Mouse (Mus musculus) limb, embryonic 10.5 days (tissue): Measurements from ENCODE around the gene Hspb7. TPM values are rescaled to one million over a fixed set of nuclear protein-coding genes. Genes with fewer than 3 reads are reported as not detected.

Experiments
- DNase-seq: peaks from one replicate; pipeline ENCODE4 v3.0.0-alpha.2; 2017; ENCODE audit warnings: low spot score
- H3K27ac ChIP-seq: fragments of 300-500 bp; sonication (generic); 2 replicates; pipeline ENCODE4 v1.5.1; 2016; ENCODE audit warnings: mild to moderate bottlenecking
- H3K27me3 ChIP-seq: fragments of 300-500 bp; sonication (generic); 2 replicates; pipeline ENCODE4 v1.6.1; 2016; ENCODE audit warnings: low read depth, mild to moderate bottlenecking; ENCODE audit not compliant: poor library complexity, severe bottlenecking
- H3K36me3 ChIP-seq: fragments of 300-500 bp; sonication (generic); 2 replicates; pipeline ENCODE4 v1.6.1; 2016; ENCODE audit warnings: mild to moderate bottlenecking, moderate library complexity
- H3K4me1 ChIP-seq: fragments of 300-500 bp; sonication (generic); 2 replicates; pipeline ENCODE4 v1.6.1; 2016
- H3K4me3 ChIP-seq: fragments of 300-500 bp; sonication (generic); 2 replicates; pipeline ENCODE4 v1.5.1; 2016; ENCODE audit warnings: mild to moderate bottlenecking, moderate library complexity
- H3K9me3 ChIP-seq: fragments of 300-500 bp; sonication (generic); replicated peaks from 2 replicates; pipeline ENCODE4 v1.6.1; 2016; ENCODE audit warnings: mild to moderate bottlenecking
- whole genome bisulfite sequencing: fragments of 180-500 bp; shearing (Covaris S2); methylation state at CpG from one replicate; pipeline ENCODE4 v1.1.7; 2016; 5-methylcytosine and 5-hydroxymethylcytosine counted together
- polyA plus RNA-seq: library from polyadenylated mRNA; unstranded; fragments of >200 nt; fragmentation: Nextera tagmentation; extraction: Ambion mirVana; gene quantifications from 2 replicates; pipeline ENCODE4 v1.2.1, GENCODE M21; 2016

Gene Hspb7
- 0.05 and 0.06 TPM in 2 replicates for polyA plus RNA-seq

DNA sequence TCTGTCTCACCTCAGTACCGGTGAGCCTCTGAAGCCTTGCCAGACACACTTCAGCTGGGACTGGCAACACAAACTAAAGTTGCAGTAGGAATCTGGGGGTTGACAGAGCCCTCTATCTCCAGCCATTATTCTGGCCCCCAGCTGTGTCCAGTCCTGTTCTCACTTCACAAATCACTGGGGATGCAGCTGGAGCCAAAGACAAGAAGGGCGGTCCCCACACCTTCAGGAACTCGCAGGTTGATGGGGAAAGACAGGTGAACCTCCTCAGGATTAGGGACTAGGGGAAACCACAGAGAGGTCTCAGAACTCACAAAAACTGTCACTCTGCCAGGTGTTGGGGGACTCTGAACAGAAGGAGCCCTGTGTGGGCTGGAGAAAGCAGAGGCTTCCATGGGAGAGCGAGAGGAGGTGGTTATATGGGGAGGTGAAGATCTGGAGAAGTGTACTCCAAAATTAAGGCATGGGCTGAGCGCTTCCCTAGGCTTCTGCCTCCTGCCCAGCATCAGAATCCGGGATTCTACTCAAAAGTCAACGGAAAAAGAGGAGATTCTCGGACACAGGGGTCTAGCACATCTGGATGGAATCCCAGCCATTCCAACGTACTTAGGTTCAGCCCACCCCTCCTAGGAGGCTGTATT lies at the start of gene Hspb7:
Gene Hspb7, plus strand, starts transcription at position 588 of the 638 bp plus-strand sequence.
- no peak for DNase-seq
- H3K9me3 ChIP-seq: no peaks in the 10 kb centered on the region
- no peak within 1 kb of the TSS for H3K4me3 ChIP-seq
- peaks cover 47% of the 10 kb centered on the region for H3K27me3 ChIP-seq
- WGBS: 49% methylated on average over 9 of the region's 9 CpGs
- no peaks in the 10 kb centered on the region for H3K36me3 ChIP-seq
- H3K27ac ChIP-seq: no peak within 1 kb of the TSS
- peaks cover 29% of the 10 kb centered on the region for H3K4me1 ChIP-seq

GRCm38 (mm10) chr4:141372426-141372825 lies 48.2 kb upstream of the Hspb7 start:
- DNase-seq: no peak
- Histone ChIP-seq H3K27me3 (peaks cover 49% of the 10 kb centered on the region), H3K36me3 (no peaks in the 10 kb centered on the region), H3K4me1 (peaks cover 15% of the 10 kb centered on the region), H3K9me3 (no peaks in the 10 kb centered on the region), H3K27ac (no peak overlapping the region), H3K4me3 (no peak overlapping the region)
- WGBS: 90% methylated on average over 5 of the region's 5 CpGs

DNA sequence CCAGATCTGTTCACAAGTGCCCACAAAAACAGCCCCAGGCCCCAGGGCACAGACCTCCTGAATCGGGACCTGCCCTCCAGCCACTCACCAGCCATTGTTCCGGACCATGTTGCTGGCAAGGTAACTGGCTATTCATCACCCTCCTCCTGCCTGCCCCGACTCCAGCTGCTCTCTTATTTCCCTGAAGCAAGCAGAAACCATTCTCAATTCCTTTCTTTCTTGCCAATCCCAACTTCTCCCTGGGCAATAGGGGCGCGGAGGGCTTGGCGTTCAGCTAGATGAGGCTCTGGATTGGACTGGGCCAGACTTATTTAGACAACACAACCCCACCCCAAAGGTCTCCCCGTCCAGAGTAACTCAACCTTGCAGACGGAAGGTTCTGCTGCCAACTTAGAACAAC lies 40.9 kb upstream of the Hspb7 start:
- Histone ChIP-seq H3K4me1 (peaks cover 26% of the 10 kb centered on the region), H3K27ac (no peak overlapping the region), H3K27me3 (peaks cover 53% of the 10 kb centered on the region), H3K9me3 (no peaks in the 10 kb centered on the region), H3K36me3 (no peaks in the 10 kb centered on the region), H3K4me3 (no peak overlapping the region)
- WGBS: 71% methylated on average over 8 of the region's 8 CpGs
- no peak for DNase-seq

- peak overlapping the region; percentile 50 for H3K27ac ChIP-seq
- under 1% methylated on average over 25 of the region's 25 CpGs for WGBS
These were observed 38.2 kb upstream of the Hspb7 start for GRCm38 (mm10) chr4:141382406-141382805.

GRCm38 (mm10) chr4:141385275-141385674 lies 35.3 kb upstream of the Hspb7 start:
- WGBS: 1% methylated on average over 7 of the region's 7 CpGs
- Histone ChIP-seq H3K27ac (no peak overlapping the region), H3K4me3 (0 out of 2 replicates have a peak overlapping the region, but pooled peaks have one; percentile 11), H3K27me3 (peaks cover 51% of the 10 kb centered on the region), H3K9me3 (no peaks in the 10 kb centered on the region), H3K4me1 (peaks cover 39% of the 10 kb centered on the region), H3K36me3 (no peaks in the 10 kb centered on the region)
- peak; percentile 75 for DNase-seq

More at GRCm38 (mm10) chr4:141382406-141382805, 38.2 kb upstream of the Hspb7 start:
- Histone ChIP-seq H3K4me1 (peaks cover 30% of the 10 kb centered on the region), H3K27me3 (peaks cover 61% of the 10 kb centered on the region), H3K9me3 (no peaks in the 10 kb centered on the region), H3K4me3 (peak overlapping the region; percentile 49), H3K36me3 (no peaks in the 10 kb centered on the region)
- DNase-seq: peak; percentile 53

DNA sequence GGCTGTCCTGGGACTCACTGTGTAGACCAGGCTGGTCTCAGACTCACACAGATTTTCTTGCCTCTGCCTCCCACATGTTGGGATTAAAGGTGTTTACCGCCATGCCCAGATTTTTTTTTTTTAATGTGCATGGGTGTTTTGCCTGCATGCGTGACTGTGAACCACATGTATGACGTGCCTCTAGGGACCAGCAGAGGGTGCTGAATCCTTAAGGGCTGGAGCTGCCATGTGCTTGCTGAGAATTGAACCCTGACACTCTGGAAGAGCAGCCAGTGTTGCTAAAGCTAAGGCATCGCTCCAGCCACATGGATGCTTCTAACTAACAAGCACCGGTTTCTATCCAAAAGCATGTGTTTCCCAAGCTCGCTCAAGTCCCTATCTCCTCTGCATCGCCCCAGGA lies 34.4 kb upstream of the Hspb7 start:
- Histone ChIP-seq H3K9me3 (no peaks in the 10 kb centered on the region), H3K27ac (no peak overlapping the region), H3K27me3 (peaks cover 43% of the 10 kb centered on the region), H3K36me3 (no peaks in the 10 kb centered on the region), H3K4me1 (peaks cover 39% of the 10 kb centered on the region), H3K4me3 (no peak overlapping the region)
- WGBS: 75% methylated on average over 7 of the region's 7 CpGs
- DNase-seq: no peak

GRCm38 (mm10) chr4:141387093-141387784 lies 33.3 kb upstream of the Hspb7 start:
- WGBS: 24% methylated on average over 5 of the region's 5 CpGs
- H3K4me1 ChIP-seq: peaks cover 35% of the 10 kb centered on the region
- H3K36me3 ChIP-seq: no peaks in the 10 kb centered on the region
- peaks cover 37% of the 10 kb centered on the region for H3K27me3 ChIP-seq
- DNase-seq: peak; percentile 82
- no peaks in the 10 kb centered on the region for H3K9me3 ChIP-seq
- H3K4me3 ChIP-seq: no peak overlapping the region
- peak overlapping the region; percentile 66 for H3K27ac ChIP-seq

- Histone ChIP-seq H3K4me3 (no peak overlapping the region), H3K4me1 (peaks cover 28% of the 10 kb centered on the region), H3K27ac (peak overlapping the region; percentile 66), H3K9me3 (no peaks in the 10 kb centered on the region), H3K27me3 (peaks cover 36% of the 10 kb centered on the region), H3K36me3 (no peaks in the 10 kb centered on the region)
- 65% methylated on average over 5 of the region's 5 CpGs for WGBS
- DNase-seq: no peak
These were observed 32.6 kb upstream of the Hspb7 start for GRCm38 (mm10) chr4:141387933-141388332.

DNA sequence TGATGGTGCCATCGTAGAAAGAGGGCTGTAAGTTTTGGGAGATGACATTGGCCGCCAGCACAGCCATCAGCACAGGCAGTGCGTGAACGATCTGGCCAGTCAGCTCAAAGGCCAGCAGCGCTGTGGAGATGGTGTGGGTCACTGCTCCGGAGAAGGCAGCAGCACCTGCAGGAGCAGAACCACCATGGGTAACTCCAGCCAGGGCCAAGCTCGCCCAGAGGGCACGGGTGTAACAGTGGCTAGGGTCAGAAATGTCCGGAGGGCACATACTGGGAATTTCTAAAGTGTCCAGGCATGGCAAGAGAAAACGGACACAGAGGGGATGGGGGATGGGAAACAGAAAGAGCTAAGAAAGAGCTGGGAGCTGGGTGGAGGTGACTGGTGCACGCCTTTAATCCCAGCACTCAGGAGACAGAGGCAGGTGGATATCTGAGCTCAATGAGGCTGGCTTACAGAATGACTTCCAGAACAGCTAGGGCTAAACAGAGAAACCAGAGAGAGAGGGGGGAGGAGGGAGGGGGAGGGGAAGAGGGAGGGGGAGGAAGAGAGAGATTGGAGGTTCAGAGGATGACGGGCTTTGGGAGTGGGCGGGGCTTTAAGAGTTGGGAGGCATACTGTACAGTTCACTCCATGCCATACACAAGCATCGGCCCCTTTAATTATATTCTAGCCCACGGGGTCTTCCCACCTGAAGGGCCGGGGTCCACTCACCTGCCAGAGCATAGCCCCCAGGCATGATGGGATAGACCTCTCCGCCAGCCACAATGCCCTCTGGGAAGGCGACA lies 31.0 kb upstream of the Hspb7 start:
- Histone ChIP-seq H3K27ac (no peak overlapping the region), H3K9me3 (no peaks in the 10 kb centered on the region), H3K27me3 (peaks cover 32% of the 10 kb centered on the region), H3K4me3 (no peak overlapping the region), H3K4me1 (peaks cover 22% of the 10 kb centered on the region), H3K36me3 (no peaks in the 10 kb centered on the region)
- DNase-seq: no peak
- 70% methylated on average over 18 of the region's 18 CpGs for WGBS

DNA sequence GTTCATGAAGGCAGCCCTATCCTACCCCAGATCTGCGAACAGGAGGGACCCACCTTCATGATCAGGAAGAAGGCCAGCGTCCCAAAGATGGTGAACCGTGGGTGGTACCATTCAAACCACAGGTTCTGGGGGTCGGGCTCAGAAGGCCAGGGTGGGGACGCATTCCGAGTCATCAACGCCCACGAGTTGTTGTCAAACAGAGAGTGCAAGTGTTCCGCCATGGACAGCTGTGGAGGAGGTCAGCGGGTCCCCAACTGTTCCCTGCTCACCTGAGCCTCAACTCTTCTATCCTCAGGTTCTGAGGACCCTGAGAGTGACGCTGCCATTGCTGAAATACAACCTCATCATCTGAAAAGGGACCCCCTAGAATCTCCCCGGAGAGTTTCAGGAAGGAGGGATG lies 29.3 kb upstream of the Hspb7 start:
- Histone ChIP-seq H3K9me3 (no peaks in the 10 kb centered on the region), H3K4me1 (peaks cover 21% of the 10 kb centered on the region), H3K27ac (no peak overlapping the region), H3K4me3 (no peak overlapping the region), H3K27me3 (peaks cover 40% of the 10 kb centered on the region), H3K36me3 (no peaks in the 10 kb centered on the region)
- no peak for DNase-seq
- 76% methylated on average over 12 of the region's 12 CpGs for WGBS

- 19% methylated on average over 16 of the region's 16 CpGs for WGBS
These were observed 25.8 kb upstream of the Hspb7 start for GRCm38 (mm10) chr4:141394751-141395150.

DNA sequence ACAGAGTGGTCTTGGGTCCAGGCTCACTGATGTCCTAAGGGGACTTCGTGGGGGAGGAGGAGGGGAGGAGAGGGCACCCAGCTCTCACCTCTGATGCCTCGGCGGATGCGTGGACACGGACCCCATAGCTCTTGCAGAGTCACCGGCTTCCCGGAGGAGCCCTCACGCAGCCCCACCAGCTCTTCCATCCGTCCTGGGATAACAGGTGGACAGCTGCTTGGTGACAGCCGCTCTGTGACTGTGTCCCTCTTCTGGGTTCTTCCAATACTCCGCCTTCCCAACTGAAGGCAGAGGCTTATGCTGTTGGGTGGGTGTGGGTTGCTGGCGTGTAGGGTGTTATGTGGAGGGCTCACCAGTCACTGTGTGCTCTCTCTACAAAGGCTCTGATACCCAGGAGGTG lies 22.7 kb upstream of the Hspb7 start:
- Histone ChIP-seq H3K27ac (no peak overlapping the region; the same call in 1 of the 2 replicates), H3K9me3 (no peaks in the 10 kb centered on the region), H3K36me3 (no peaks in the 10 kb centered on the region), H3K4me3 (no peak overlapping the region), H3K27me3 (peaks cover 55% of the 10 kb centered on the region), H3K4me1 (peaks cover 24% of the 10 kb centered on the region)
- DNase-seq: no peak
- 76% methylated on average over 12 of the region's 12 CpGs for WGBS

More at GRCm38 (mm10) chr4:141394751-141395150, 25.8 kb upstream of the Hspb7 start:
- H3K4me1 ChIP-seq: peaks cover 21% of the 10 kb centered on the region
- no peaks in the 10 kb centered on the region for H3K36me3 ChIP-seq
- H3K9me3 ChIP-seq: no peaks in the 10 kb centered on the region
- DNase-seq: no peak
- H3K4me3 ChIP-seq: peak overlapping the region; percentile 19
- peaks cover 66% of the 10 kb centered on the region for H3K27me3 ChIP-seq
- 0 out of 2 replicates have a peak overlapping the region, but pooled peaks have one; percentile 33 for H3K27ac ChIP-seq

DNA sequence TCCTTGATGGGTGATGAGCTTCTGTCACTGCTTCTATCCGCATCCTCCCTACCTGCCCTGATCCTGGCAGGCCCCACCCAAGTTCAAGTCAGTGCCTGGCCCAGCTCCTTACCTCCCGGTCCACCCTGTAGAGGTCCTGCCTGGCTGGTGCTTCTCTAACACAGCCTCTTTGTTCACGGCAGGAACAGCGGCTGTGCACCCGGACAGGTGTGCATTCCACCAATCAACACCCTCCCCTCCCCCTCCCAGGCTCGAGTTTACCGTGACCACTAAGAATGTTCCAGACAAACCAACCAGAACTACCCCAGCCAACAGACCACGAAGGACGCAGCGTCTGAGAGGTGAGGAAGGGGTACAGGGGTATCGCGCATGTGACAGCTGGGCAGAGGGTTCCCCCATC lies 22.0 kb upstream of the Hspb7 start, which contains the start of gene Clcnka:
Gene Clcnka, minus strand, starts transcription at position 180 of the 400 bp plus-strand sequence.
- no peak for DNase-seq
- WGBS: 66% methylated on average over 12 of the region's 12 CpGs
- H3K4me3 ChIP-seq: no peak within 1 kb of the TSS
- no peak within 1 kb of the TSS; the same call in 1 of the 2 replicates for H3K27ac ChIP-seq
- H3K4me1 ChIP-seq: peaks cover 24% of the 10 kb centered on the region
- no peaks in the 10 kb centered on the region for H3K9me3 ChIP-seq
- H3K36me3 ChIP-seq: no peaks in the 10 kb centered on the region
- H3K27me3 ChIP-seq: peaks cover 53% of the 10 kb centered on the region
